Mouse (Mus musculus) forebrain, embryonic 11.5 days (tissue): ENCODE data around the gene Lpcat3. TPM values are rescaled to one million over a fixed set of nuclear protein-coding genes. Genes with fewer than 3 reads are reported as not detected.

Experiments used
- ATAC-seq: fragments of 200-750 bp; cut with Nextera tagmentation; replicated peaks from 2 replicates; pipeline ENCODE4 v1.8.0; 2017; ENCODE audit warnings: moderate TSS enrichment; ENCODE audit not compliant: low FRiP score
- DNase-seq: peaks from one replicate; pipeline ENCODE4 v3.0.0-alpha.2; 2017; ENCODE audit warnings: low spot score
- H3K27ac ChIP-seq: fragments of 300-500 bp; sonication (generic); 2 replicates; pipeline ENCODE4 v1.5.1; 2014; ENCODE audit warnings: low read depth, low read length
- H3K27me3 ChIP-seq: fragments of 300-500 bp; sonication (generic); 2 replicates; pipeline ENCODE4 v1.6.1; 2014; ENCODE audit warnings: mild to moderate bottlenecking, low read length, mixed read lengths; ENCODE audit not compliant: control insufficient read depth, insufficient read depth
- H3K36me3 ChIP-seq: fragments of 300-500 bp; sonication (generic); 2 replicates; pipeline ENCODE4 v1.6.1; 2014; ENCODE audit warnings: mild to moderate bottlenecking, low read length, moderate library complexity, mixed read lengths; ENCODE audit not compliant: control insufficient read depth, insufficient read depth
- H3K4me1 ChIP-seq: fragments of 300-500 bp; sonication (generic); replicated peaks from 2 replicates; pipeline ENCODE4 v1.6.1; 2014; ENCODE audit warnings: low read length, mixed read lengths; ENCODE audit not compliant: control insufficient read depth, insufficient read depth
- H3K4me2 ChIP-seq: fragments of 300-500 bp; sonication (generic); 2 replicates; pipeline ENCODE4 v1.6.1; 2014; ENCODE audit warnings: low read depth, mild to moderate bottlenecking, low read length, moderate library complexity, mixed read lengths; ENCODE audit not compliant: severe bottlenecking
- H3K4me3 ChIP-seq: fragments of 300-500 bp; sonication (generic); 2 replicates; pipeline ENCODE4 v1.5.1; 2014; ENCODE audit warnings: low read depth, low read length
- H3K9ac ChIP-seq: fragments of 300-500 bp; sonication (generic); 2 replicates; pipeline ENCODE4 v1.6.1; 2014; ENCODE audit warnings: low read length
- H3K9me3 ChIP-seq: fragments of 300-500 bp; sonication (generic); 2 replicates; pipeline ENCODE4 v1.6.1; 2016; ENCODE audit warnings: low read length, mixed read lengths; ENCODE audit not compliant: control insufficient read depth
- WGBS: fragments of 180-500 bp; shearing (Covaris S2); extraction: QIAGEN DNeasy Blood & Tissue Kit; methylation state at CpG from one replicate; pipeline ENCODE4 v1.1.7; 2014; 5-methylcytosine and 5-hydroxymethylcytosine counted together
- polyA plus RNA-seq: library from polyadenylated mRNA; unstranded; fragments of >200 nt; fragmentation: Nextera tagmentation; extraction: Ambion mirVana; gene quantifications from 2 replicates; pipeline ENCODE4 v1.2.1, GENCODE M21; 2014

Gene Lpcat3
- polyA plus RNA-seq, 1 experiment from 2014 or later, result 34.3 TPM

GRCm38 (mm10) chr6:124718703-124719102 is 55.9 kb downstream of the Lpcat3 start:
- H3K9me3 ChIP-seq, result no peaks in the 10 kb centered on the region
- no peak overlapping the region for H3K27ac ChIP-seq
- H3K4me2 ChIP-seq, result no peak overlapping the region
- DNase-seq (no peak), ATAC-seq (no peak)
- H3K36me3 ChIP-seq, result peaks cover 5% of the 10 kb centered on the region; the same call in 1 of the 2 replicates
- WGBS, result 51% methylated on average over 16 of the region's 16 CpGs
- H3K4me1 ChIP-seq, result no peaks in the 10 kb centered on the region; the same call in 1 of the 2 replicates
- H3K4me3 ChIP-seq, result no peak overlapping the region
- no peak overlapping the region for H3K9ac ChIP-seq
- no peaks in the 10 kb centered on the region for H3K27me3 ChIP-seq

GRCm38 (mm10) chr6:124719354-124719978 is 56.6 kb downstream of the Lpcat3 start:
- 79% methylated on average over 7 of the region's 7 CpGs for WGBS
- H3K4me3 ChIP-seq, result no peak overlapping the region
- ATAC-seq (no peak), DNase-seq (no peak)
- H3K27ac ChIP-seq, result no peak overlapping the region
- H3K36me3 ChIP-seq, result peaks cover 5% of the 10 kb centered on the region; the same call in 1 of the 2 replicates
- no peaks in the 10 kb centered on the region for H3K27me3 ChIP-seq
- no peaks in the 10 kb centered on the region for H3K9me3 ChIP-seq
- no peak overlapping the region for H3K4me2 ChIP-seq
- no peak overlapping the region for H3K9ac ChIP-seq
- no peaks in the 10 kb centered on the region for H3K4me1 ChIP-seq

DNA sequence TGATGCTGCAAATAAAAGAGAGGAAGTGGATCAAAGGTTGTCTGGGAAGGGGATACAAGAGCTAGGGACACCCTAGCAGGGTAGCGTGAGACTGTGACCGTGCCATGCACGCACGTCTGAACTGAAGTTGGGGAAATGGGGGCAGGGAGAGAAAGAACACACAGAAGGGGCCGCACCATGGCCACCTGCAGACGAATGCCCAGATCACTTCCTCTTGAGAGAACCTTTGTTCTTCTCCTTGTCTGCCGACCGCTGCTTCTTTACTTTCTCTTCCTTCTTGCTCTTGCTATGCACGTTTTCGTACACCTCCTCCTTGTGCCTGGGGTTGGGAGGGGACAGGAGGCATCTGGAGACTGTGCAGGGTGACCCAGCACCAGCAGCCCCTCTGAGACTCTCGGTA is 58.1 kb downstream of the Lpcat3 start:
- H3K9ac ChIP-seq, result no peak overlapping the region; the same call in 1 of the 2 replicates
- WGBS, result 60% methylated on average over 11 of the region's 11 CpGs

DNA sequence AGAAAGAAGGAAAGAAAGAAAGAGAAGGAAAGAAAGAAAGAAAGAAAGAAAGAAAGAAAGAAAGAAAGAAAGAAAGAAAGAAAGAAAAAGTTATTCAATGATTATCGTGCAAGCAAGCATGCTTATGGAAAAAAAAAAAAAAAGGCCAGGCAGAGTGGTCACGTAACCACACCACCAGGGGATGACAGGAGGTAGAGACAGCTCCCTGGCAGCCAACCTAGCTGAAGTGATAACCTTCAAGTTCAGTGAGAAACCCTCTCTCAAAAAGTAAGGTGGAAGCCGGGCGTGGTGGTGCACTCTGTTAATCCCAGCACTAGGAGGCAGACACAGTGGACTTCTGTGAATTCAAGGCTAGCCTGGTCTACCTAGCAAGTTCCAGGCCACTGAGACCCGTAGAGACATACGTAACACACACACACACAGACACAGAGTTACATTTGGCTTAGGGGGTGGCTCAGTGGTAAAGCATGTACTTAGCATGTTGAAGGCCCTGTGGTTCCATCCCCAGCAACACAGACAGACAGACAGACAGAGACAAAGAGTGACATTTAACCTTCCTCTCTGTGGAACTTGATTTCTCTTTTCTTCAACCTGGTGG is 60.1 kb downstream of the Lpcat3 start:
- H3K9me3 ChIP-seq, result no peaks in the 10 kb centered on the region
- H3K4me1 ChIP-seq, result no peaks in the 10 kb centered on the region
- DNase-seq (no peak), ATAC-seq (no peak)
- WGBS, result 87% methylated on average over 6 of the region's 6 CpGs
- no peak overlapping the region for H3K4me2 ChIP-seq
- H3K36me3 ChIP-seq, result no peaks in the 10 kb centered on the region
- H3K27ac ChIP-seq, result no peak overlapping the region
- H3K4me3 ChIP-seq, result no peak overlapping the region
- no peaks in the 10 kb centered on the region for H3K27me3 ChIP-seq
- no peak overlapping the region for H3K9ac ChIP-seq

More for the DNA sequence above, 58.1 kb downstream of the Lpcat3 start:
- Histone ChIP-seq H3K4me3 (no peak overlapping the region), H3K27ac (no peak overlapping the region), H3K27me3 (no peaks in the 10 kb centered on the region), H3K4me2 (no peak overlapping the region), H3K9me3 (no peaks in the 10 kb centered on the region), H3K36me3 (peaks cover 5% of the 10 kb centered on the region; the same call in 1 of the 2 replicates), H3K4me1 (no peaks in the 10 kb centered on the region)
- no peak for DNase-seq
- ATAC-seq, result no peak

DNA sequence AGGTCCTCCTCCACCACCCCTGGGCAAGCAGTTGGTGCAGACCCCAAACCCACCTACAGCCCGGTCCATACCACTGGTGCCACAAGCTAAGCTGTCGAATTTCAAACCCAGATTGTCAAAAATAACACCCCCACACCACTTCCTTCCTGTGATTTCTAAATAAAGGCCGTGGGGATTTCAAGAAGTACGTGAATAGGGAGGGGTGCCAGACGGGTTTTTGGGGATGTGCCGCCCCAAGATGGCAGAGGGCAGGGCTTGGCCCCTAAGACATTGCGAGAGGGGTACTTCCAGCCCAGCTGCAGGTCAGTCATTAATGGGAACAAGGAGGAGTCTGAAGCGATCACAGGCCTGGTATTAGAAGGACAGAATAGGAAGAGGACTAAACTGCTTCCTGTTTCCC is 60.7 kb downstream of the Lpcat3 start:
- DNase-seq, result no peak
- H3K27ac ChIP-seq, result no peak overlapping the region
- WGBS, result 82% methylated on average over 8 of the region's 8 CpGs
- no peak for ATAC-seq
- H3K27me3 ChIP-seq, result no peaks in the 10 kb centered on the region
- no peaks in the 10 kb centered on the region for H3K36me3 ChIP-seq
- H3K9me3 ChIP-seq, result no peaks in the 10 kb centered on the region
- H3K4me3 ChIP-seq, result no peak overlapping the region
- H3K4me2 ChIP-seq, result no peak overlapping the region
- H3K4me1 ChIP-seq, result no peaks in the 10 kb centered on the region
- no peak overlapping the region for H3K9ac ChIP-seq

- no peak overlapping the region for H3K9ac ChIP-seq
- no peak overlapping the region for H3K27ac ChIP-seq
- ATAC-seq, result no peak
- H3K36me3 ChIP-seq, result no peaks in the 10 kb centered on the region
- no peaks in the 10 kb centered on the region for H3K4me1 ChIP-seq
- no peaks in the 10 kb centered on the region for H3K9me3 ChIP-seq
- no peak overlapping the region for H3K4me3 ChIP-seq
- H3K27me3 ChIP-seq, result no peaks in the 10 kb centered on the region
- DNase-seq, result no peak
- 91% methylated on average over 10 of the region's 10 CpGs for WGBS
- no peak overlapping the region for H3K4me2 ChIP-seq
Observed at GRCm38 (mm10) chr6:124724472-124724871, 61.6 kb downstream of the Lpcat3 start.

DNA sequence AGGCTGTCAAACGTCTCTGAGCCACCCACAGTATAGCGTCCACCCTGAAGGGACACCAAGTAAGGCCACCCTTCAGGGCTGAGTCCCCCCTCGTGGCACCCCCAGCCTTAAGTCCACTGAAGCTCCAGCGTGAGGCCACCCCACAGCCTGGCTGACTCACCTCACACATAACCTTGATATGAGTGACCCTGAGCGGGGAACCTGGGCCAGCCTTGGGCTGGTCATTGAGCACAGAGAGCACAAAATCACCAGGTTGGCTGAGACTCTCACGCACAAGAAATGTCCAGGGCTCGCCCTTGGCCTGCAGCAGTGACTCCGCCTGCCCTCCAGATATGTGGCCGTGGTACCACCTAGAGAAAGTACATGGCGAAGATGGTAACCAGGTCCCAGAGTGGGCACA is 65.8 kb downstream of the Lpcat3 start:
- ATAC-seq, result no peak
- H3K27me3 ChIP-seq, result no peaks in the 10 kb centered on the region

DNA sequence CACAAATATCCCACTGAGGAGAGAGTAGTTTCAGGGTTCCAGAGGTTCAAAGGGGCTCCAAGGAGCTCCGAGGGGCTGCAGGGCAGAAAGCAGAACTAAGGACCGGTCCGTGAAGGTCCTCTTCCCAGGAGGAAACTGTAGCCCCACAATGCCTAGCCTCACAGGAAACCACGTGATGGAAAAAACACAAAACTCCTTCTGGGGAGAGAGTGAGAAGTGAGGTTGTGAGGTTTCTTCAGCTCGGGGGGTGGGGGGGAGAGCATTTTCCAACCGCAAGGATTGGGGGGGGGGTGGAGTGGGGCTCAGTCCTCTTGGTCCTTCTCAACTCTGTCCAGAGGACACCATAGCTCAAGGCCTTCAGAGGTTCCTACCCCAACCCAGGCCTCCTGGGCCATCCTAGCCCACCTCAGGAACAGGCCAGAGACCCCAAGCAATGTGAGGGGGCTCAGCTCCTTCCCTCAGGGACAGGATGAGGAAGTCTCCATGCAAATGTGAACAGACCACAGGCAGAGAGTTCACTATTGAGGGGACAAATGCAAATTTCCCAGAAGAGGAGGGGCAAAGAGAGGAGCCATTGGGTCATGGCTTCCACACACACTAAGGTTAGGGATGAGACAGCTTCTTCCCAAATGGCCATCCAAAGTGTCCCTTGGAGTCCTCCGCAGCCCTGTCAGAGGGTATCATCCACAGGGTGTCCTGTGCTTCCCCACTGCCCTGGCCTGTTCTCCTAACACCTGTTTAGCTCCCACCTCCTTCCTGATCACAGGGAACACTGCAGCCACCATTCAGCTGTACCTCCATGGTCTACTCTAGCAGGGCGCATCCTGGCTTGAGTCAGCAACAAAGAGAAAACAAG is 67.3 kb downstream of the Lpcat3 start:
- Histone ChIP-seq H3K9me3 (no peaks in the 10 kb centered on the region), H3K9ac (no peak overlapping the region), H3K4me1 (no peaks in the 10 kb centered on the region), H3K4me3 (no peak overlapping the region), H3K36me3 (no peaks in the 10 kb centered on the region), H3K27ac (no peak overlapping the region), H3K4me2 (no peak overlapping the region), H3K27me3 (no peaks in the 10 kb centered on the region)
- ATAC-seq (no peak), DNase-seq (no peak)
- 91% methylated on average over 8 of the region's 8 CpGs for WGBS

More for the DNA sequence above, 65.8 kb downstream of the Lpcat3 start:
- H3K4me2 ChIP-seq, result no peak overlapping the region
- no peak overlapping the region for H3K27ac ChIP-seq
- H3K4me3 ChIP-seq, result no peak overlapping the region
- WGBS, result 92% methylated on average over 10 of the region's 10 CpGs
- DNase-seq, result no peak
- H3K4me1 ChIP-seq, result no peaks in the 10 kb centered on the region
- H3K9me3 ChIP-seq, result no peaks in the 10 kb centered on the region
- H3K9ac ChIP-seq, result no peak overlapping the region
- no peaks in the 10 kb centered on the region for H3K36me3 ChIP-seq
